Mouse (Mus musculus) hindbrain, embryonic 11.5 days (tissue): ENCODE results near the gene Rab34. TPM values are rescaled to one million over a fixed set of nuclear protein-coding genes. Genes with fewer than 3 reads are reported as not detected.

Source experiments
- ATAC-seq: fragments of 200-750 bp; cut with Nextera tagmentation; 2 replicates; pipeline ENCODE4 v1.8.0; 2017; ENCODE audit warnings: mild to moderate bottlenecking, moderate TSS enrichment, moderate library complexity; ENCODE audit not compliant: low FRiP score
- DNase-seq: peaks from one replicate; pipeline ENCODE4 v3.0.0-alpha.2; 2015; ENCODE audit warnings: low spot score
- H3K27ac ChIP-seq: fragments of 300-500 bp; sonication (generic); 2 replicates; pipeline ENCODE4 v1.5.1; 2014; ENCODE audit warnings: mild to moderate bottlenecking, low read depth, low read length
- H3K27me3 ChIP-seq: fragments of 300-500 bp; sonication (generic); 2 replicates; pipeline ENCODE4 v1.6.1; 2014; ENCODE audit warnings: mild to moderate bottlenecking, low read length, moderate library complexity, mixed read lengths; ENCODE audit not compliant: control insufficient read depth, insufficient read depth
- H3K36me3 ChIP-seq: fragments of 300-500 bp; sonication (generic); 2 replicates; pipeline ENCODE4 v1.6.1; 2014; ENCODE audit warnings: mild to moderate bottlenecking, low read length, moderate library complexity, mixed read lengths; ENCODE audit not compliant: control insufficient read depth, insufficient read depth
- H3K4me1 ChIP-seq: fragments of 300-500 bp; sonication (generic); replicated peaks from 2 replicates; pipeline ENCODE4 v1.6.1; 2014; ENCODE audit warnings: low read length, mixed read lengths; ENCODE audit not compliant: control insufficient read depth, insufficient read depth
- H3K4me2 ChIP-seq: fragments of 300-500 bp; sonication (generic); replicated peaks from 2 replicates; pipeline ENCODE4 v1.6.1; 2014; ENCODE audit warnings: mild to moderate bottlenecking, low read depth, low read length
- H3K4me3 ChIP-seq: fragments of 300-500 bp; sonication (generic); 2 replicates; pipeline ENCODE4 v1.5.1; 2014; ENCODE audit warnings: low read depth, low read length
- H3K9ac ChIP-seq: fragments of 300-500 bp; sonication (generic); 2 replicates; pipeline ENCODE4 v1.6.1; 2014; ENCODE audit warnings: low read depth, low read length
- H3K9me3 ChIP-seq: fragments of 300-500 bp; sonication (generic); 2 replicates; pipeline ENCODE4 v1.6.1; 2016; ENCODE audit warnings: low read length; ENCODE audit not compliant: control insufficient read depth
- whole genome bisulfite sequencing: fragments of 180-500 bp; shearing (Covaris S2); extraction: QIAGEN DNeasy Blood & Tissue Kit; methylation state at CpG from one replicate; pipeline ENCODE4 v1.1.7; 2014; 5-methylcytosine and 5-hydroxymethylcytosine counted together
- polyA plus RNA-seq: library from polyadenylated mRNA; unstranded; fragments of >200 nt; fragmentation: Nextera tagmentation; extraction: Ambion mirVana; gene quantifications from 2 replicates; pipeline ENCODE4 v1.2.1, GENCODE M21; 2014

The Rab34 gene
- polyA plus RNA-seq, 1 experiment from 2014 or later = 69.3 TPM

DNA sequence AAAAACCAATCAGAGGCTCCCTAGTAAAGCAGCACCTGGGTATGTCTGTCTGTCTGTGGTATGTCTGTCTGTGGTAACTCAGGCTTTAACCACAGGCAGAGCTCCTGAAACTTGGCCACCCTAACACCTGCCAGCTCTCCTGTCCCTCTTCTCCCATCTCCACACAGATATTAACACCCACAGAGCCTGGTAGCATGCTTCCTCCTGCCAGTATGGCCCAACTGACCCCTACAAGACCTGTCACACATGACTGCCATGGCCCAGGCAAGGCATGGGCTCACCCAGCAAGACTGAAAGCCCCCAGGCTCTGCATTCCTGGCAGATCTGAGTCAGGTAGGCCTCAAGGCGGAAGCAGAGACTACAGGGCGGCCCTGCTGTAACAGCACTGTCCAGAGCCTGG, 25.2 kb upstream of the Rab34 start:
- WGBS = 77% methylated on average over 2 of the region's 2 CpGs
- H3K27ac ChIP-seq = peak overlapping the region; percentile 97
- peaks cover 19% of the 10 kb centered on the region for H3K36me3 ChIP-seq
- H3K4me3 ChIP-seq = peak overlapping the region; percentile 95
- no peak for ATAC-seq
- H3K4me2 ChIP-seq = peak overlapping the region; percentile 70
- peak overlapping the region; percentile 93; the same call in 1 of the 2 replicates for H3K9ac ChIP-seq
- H3K27me3 ChIP-seq = no peaks in the 10 kb centered on the region
- H3K9me3 ChIP-seq = no peaks in the 10 kb centered on the region
- H3K4me1 ChIP-seq = peaks cover 13% of the 10 kb centered on the region
- DNase-seq = no peak

DNA sequence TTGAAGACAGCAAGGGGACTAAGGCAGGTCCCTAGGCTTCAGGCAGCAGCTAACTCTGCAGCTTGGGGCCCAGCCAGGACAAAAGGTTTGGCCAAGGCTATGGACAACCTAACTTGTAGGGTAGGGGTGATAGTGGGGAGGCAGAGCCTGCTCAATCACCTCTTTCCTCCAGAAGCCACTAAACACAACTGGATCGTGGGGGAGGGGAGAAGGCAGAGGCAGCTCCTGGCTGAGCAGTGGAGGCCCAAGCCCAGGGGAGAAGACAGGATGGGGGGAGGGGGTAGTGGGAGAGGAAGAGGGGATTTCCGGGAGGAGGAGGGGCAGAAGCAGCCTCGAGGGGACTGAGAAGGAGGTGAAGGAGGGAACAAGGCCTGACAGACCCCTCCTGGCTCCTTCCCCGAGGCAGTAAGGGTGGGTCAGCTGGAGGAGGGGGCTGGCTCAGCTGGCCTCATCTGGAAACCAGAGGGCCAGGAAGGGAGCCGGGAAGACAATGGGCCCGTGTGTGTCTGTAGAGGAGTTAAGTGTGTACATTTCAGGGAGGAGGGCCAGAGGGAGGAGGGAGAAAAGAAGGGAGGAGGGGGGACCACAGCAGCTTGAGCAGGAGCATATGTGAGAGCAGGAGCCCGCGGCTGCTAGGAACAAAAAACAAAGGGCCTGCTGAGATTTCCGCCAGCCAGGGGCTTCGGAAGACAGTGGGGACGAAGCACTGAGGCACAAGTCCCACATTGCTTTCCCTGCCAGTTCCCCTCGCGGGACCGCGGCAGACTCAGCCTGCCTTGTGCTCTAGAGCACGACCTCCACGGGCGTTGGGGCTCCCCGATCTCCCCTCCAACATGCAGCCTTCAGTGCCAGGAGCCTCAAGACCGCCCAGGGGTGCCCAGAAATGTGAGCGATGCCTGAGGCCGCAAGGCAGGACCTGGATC, 24.3 kb upstream of the Rab34 start:
- peak overlapping the region; percentile 97 for H3K27ac ChIP-seq
- H3K9ac ChIP-seq = peak overlapping the region; percentile 93
- peak; percentile 85 for ATAC-seq
- peak overlapping the region; percentile 70 for H3K4me2 ChIP-seq
- H3K36me3 ChIP-seq = peaks cover 15% of the 10 kb centered on the region
- DNase-seq = peak; percentile 85
- no peaks in the 10 kb centered on the region for H3K9me3 ChIP-seq
- H3K4me3 ChIP-seq = peak overlapping the region; percentile 95
- under 1% methylated on average over 22 of the region's 22 CpGs for WGBS
- H3K27me3 ChIP-seq = no peaks in the 10 kb centered on the region
- peaks cover 13% of the 10 kb centered on the region for H3K4me1 ChIP-seq

DNA sequence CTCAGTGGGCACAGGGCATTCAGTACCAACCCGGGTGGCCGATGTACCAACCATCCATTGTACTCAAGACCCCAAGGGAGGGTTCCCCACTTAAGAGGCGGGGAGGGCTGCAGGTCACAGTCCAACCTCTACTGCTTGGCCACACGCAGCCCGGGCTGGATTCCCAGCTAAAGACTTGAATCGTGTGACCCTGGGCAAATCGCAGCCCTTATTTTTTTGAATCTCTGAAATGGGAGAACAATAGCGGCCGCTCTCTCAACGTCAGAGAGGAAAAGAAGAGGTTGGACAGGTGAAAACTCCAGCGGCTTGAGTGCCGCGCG, 23.7 kb upstream of the Rab34 start:
- 0% methylated on average over 14 of the region's 14 CpGs for WGBS
- Histone ChIP-seq H3K27me3 (no peaks in the 10 kb centered on the region), H3K4me3 (peak overlapping the region; percentile 95), H3K9me3 (no peaks in the 10 kb centered on the region), H3K27ac (peak overlapping the region; percentile 97), H3K4me1 (peaks cover 11% of the 10 kb centered on the region), H3K4me2 (peak overlapping the region; percentile 70), H3K36me3 (peaks cover 13% of the 10 kb centered on the region), H3K9ac (peak overlapping the region; percentile 93)
- DNase-seq (no peak), ATAC-seq (no peak)

DNA sequence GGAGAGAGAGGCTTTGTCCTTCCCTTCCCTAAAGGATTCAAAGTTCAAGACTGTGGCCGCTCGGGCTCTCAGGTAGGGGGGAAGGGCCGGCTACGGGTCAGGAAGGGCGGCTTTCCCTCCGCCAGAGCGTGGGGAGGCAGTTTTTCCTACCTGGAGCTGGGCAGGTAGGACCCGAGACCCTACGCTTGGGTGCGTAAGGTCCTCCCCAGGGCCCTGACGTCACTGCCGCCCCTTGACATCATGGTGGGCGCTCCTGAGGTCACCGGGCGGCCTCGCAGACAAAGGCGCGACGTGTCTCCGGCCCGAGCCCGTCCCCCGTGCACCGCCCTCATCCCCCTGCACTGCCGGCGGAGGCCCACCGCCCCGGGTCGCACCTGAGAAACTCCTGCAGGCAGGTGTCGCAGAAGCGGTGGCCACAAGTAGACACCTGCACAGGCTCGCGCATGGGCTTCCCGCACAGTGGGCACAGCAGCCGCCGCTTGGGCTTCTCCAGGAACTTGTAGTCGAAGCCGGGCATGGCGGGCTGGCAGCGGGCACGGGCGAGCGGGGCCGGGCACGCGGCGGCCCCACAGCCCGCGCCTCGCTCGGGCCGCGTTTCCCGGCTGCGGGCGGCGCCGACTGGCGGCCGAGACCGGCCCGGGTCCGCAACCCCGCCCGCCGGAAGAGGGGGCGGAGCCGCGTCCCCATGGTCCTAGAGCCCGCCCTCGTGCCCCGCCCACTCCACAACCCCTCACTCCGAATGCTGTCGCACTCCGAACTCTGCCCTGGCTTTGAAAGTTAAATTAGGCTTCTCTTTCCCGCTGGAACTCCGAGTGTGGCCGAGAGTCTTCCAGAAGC, 23.1 kb upstream of the Rab34 start, which contains the start of gene Traf4:
Traf4 (minus strand) TSS at position 666 of the 837 bp plus-strand sequence.
- Histone ChIP-seq H3K4me3 (peak within 1 kb of the TSS; percentile 95), H3K36me3 (peaks cover 11% of the 10 kb centered on the region), H3K9me3 (no peaks in the 10 kb centered on the region), H3K4me1 (peaks cover 11% of the 10 kb centered on the region), H3K27me3 (no peaks in the 10 kb centered on the region), H3K9ac (peak within 1 kb of the TSS; percentile 93), H3K27ac (peak within 1 kb of the TSS; percentile 97), H3K4me2 (peak within 1 kb of the TSS; percentile 70)
- DNase-seq = peak; percentile 95
- under 1% methylated on average over 74 of the region's 78 CpGs for WGBS
- peak; percentile 79 for ATAC-seq

DNA sequence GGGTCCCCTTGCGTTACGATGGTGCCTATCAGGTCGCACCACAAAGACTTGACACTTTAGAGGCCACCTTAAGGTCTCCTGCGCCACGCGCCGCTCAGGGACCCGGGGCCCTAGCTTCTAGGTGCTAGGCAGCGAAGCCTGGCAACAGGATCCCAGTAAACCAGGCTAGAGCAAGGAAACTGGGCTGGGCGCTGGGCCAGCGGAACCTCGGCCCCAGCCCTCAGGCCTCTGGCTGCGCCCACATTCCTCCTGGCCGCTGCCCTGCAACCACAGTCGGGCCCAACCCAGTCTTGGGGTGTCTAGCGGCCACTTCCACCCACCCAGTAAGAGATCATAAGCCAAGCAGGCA, 22.5 kb upstream of the Rab34 start:
- Histone ChIP-seq H3K9me3 (no peaks in the 10 kb centered on the region), H3K4me2 (peak overlapping the region; percentile 70), H3K4me1 (peaks cover 11% of the 10 kb centered on the region), H3K4me3 (peak overlapping the region; percentile 95), H3K27ac (peak overlapping the region; percentile 59; the same call in 1 of the 2 replicates), H3K9ac (peak overlapping the region; percentile 93), H3K36me3 (peaks cover 7% of the 10 kb centered on the region), H3K27me3 (no peaks in the 10 kb centered on the region)
- WGBS = 4% methylated on average over 16 of the region's 16 CpGs
- peak; percentile 20; the same call in 1 of the 2 replicates for ATAC-seq
- no peak for DNase-seq

DNA sequence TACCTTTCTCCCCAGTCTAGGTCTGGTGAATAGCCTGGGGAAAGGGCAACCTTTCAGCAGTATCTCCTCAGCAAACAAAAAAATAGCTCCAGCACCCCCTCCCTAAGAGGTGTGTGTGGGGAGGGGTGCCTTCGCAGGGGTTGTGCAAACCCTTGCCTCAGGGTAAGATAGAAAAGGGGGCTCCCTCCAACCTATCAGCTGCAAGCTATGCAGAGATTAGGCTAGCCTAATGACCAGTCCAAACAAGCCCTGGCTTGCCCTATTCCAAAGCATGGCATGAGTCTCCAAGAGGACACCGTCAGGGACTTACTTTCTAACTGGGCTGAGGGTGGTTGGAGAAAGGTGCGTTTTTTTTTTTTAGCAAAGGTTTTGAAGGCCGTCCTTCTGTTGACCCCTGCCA, 22.1 kb upstream of the Rab34 start:
- Histone ChIP-seq H3K9ac (peak overlapping the region; percentile 93; the same call in 1 of the 2 replicates), H3K36me3 (peaks cover 3% of the 10 kb centered on the region; the same call in 1 of the 2 replicates), H3K27ac (no peak overlapping the region), H3K4me1 (peaks cover 11% of the 10 kb centered on the region), H3K4me2 (peak overlapping the region; percentile 70), H3K9me3 (no peaks in the 10 kb centered on the region), H3K27me3 (no peaks in the 10 kb centered on the region), H3K4me3 (no peak overlapping the region)
- ATAC-seq = no peak
- no peak for DNase-seq
- WGBS = 58% methylated on average over 4 of the region's 4 CpGs

DNA sequence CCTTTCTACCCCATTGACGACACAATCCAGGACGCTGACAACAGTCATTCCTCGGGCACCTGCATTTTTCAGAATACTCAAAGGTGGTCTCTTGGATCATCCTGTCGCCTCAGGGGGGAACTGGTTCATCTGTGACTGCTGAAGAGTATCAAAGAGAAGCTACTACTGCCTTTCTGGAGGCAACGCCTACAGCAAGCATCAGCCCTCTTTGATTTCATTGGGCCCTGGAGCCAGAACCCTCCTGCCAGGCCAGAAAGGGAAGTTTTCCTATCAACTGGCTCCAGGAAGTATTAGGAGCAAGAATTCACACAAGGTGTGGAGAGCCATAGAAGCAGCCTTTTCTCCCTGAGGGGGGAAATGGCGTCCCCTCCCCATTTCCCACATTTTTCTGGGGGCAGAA, 21.6 kb upstream of the Rab34 start:
- H3K9me3 ChIP-seq = no peaks in the 10 kb centered on the region
- no peak overlapping the region for H3K9ac ChIP-seq
- H3K27ac ChIP-seq = no peak overlapping the region
- DNase-seq (no peak), ATAC-seq (no peak)
- no peaks in the 10 kb centered on the region for H3K27me3 ChIP-seq
- 74% methylated on average over 6 of the region's 6 CpGs for WGBS
- H3K36me3 ChIP-seq = peaks cover 3% of the 10 kb centered on the region; the same call in 1 of the 2 replicates
- H3K4me1 ChIP-seq = peaks cover 11% of the 10 kb centered on the region
- no peak overlapping the region for H3K4me3 ChIP-seq
- no peak overlapping the region for H3K4me2 ChIP-seq

DNA sequence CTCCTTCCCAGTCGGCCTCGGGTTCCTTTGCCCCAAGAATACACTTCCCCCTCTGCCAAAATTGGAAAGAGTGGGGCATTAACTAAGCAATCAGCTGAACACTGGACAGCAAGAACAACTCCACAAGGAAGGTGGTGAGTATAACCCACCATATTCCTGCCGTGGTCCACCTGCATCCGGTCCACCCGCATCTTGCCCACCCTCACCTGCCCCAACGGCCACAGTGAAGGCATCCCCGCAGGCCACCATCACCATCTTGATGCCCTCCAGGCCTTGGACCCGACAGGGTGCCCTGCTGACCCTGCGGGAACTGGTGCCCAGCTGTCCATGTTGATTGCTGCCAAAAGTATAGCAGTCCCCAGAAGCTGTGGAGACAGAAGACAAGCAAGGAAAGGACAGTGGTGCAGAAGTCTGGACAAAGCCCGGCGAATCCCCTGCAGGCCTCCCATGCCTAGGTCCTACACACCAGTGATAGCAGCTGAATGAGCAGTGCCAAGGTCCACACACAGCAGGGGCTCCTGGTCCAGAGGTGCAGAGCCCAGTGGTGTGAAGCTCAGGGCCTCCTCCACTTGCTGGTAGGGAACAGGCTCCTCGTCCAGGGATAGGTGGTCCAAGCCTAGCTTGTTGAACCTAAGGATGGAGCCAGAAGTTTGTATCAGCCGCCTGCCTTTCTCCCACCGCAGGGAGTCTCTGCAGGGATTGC, 20.8 kb upstream of the Rab34 start:
- Histone ChIP-seq H3K4me3 (no peak overlapping the region), H3K4me1 (peaks cover 10% of the 10 kb centered on the region), H3K36me3 (no peaks in the 10 kb centered on the region), H3K9ac (no peak overlapping the region), H3K27ac (no peak overlapping the region), H3K27me3 (no peaks in the 10 kb centered on the region), H3K4me2 (no peak overlapping the region), H3K9me3 (no peaks in the 10 kb centered on the region)
- ATAC-seq (no peak), DNase-seq (no peak)
- 87% methylated on average over 14 of the region's 14 CpGs for WGBS
